Mouse (Mus musculus) heart, embryonic 11.5 days (tissue): ENCODE measurements around the gene Rhof. TPM values are rescaled to one million over a fixed set of nuclear protein-coding genes. Genes with fewer than 3 reads are reported as not detected.

Source experiments
- ATAC-seq: fragments of 200-750 bp; cut with Nextera tagmentation; replicated peaks from 2 replicates; pipeline ENCODE4 v1.8.0; 2017; ENCODE audit warnings: moderate library complexity; ENCODE audit not compliant: insufficient number of reproducible peaks, low FRiP score, low TSS enrichment
- H3K27ac ChIP-seq: fragments of 300-500 bp; sonication (generic); 2 replicates; pipeline ENCODE4 v1.5.1; 2014; ENCODE audit warnings: mild to moderate bottlenecking, low read depth, low read length
- H3K27me3 ChIP-seq: fragments of 300-500 bp; sonication (generic); 2 replicates; pipeline ENCODE4 v1.6.1; 2014; ENCODE audit warnings: mild to moderate bottlenecking, low read length, mixed read lengths; ENCODE audit not compliant: control insufficient read depth, insufficient read depth
- H3K36me3 ChIP-seq: fragments of 300-500 bp; sonication (generic); 2 replicates; pipeline ENCODE4 v1.6.1; 2014; ENCODE audit warnings: mild to moderate bottlenecking, low read length, moderate library complexity, mixed read lengths; ENCODE audit not compliant: control insufficient read depth, insufficient read depth
- H3K4me1 ChIP-seq: fragments of 300-500 bp; sonication (generic); 2 replicates; pipeline ENCODE4 v1.6.1; 2014; ENCODE audit warnings: low read length; ENCODE audit not compliant: control insufficient read depth, insufficient read depth
- H3K4me2 ChIP-seq: fragments of 300-500 bp; sonication (generic); 2 replicates; pipeline ENCODE4 v1.6.1; 2014; ENCODE audit warnings: mild to moderate bottlenecking, moderate library complexity
- H3K4me3 ChIP-seq: fragments of 300-500 bp; sonication (generic); 2 replicates; pipeline ENCODE4 v1.5.1; 2014; ENCODE audit warnings: low read depth, low read length
- H3K9ac ChIP-seq: fragments of 300-500 bp; sonication (generic); 2 replicates; pipeline ENCODE4 v1.6.1; 2014; ENCODE audit warnings: mild to moderate bottlenecking, low read depth, low read length, moderate library complexity
- H3K9me3 ChIP-seq: fragments of 300-500 bp; sonication (generic); replicated peaks from 2 replicates; pipeline ENCODE4 v1.6.1; 2016; ENCODE audit warnings: low read length; ENCODE audit not compliant: control insufficient read depth
- WGBS: fragments of 180-500 bp; shearing (Covaris S2); extraction: QIAGEN DNeasy Blood & Tissue Kit; methylation state at CpG from one replicate; pipeline ENCODE4 v1.1.7; 2014; ENCODE audit not compliant: insufficient replicate concordance; 5-methylcytosine and 5-hydroxymethylcytosine counted together
- polyA plus RNA-seq: library from polyadenylated mRNA; unstranded; fragments of >200 nt; fragmentation: Nextera tagmentation; extraction: Ambion mirVana; gene quantifications from 2 replicates; pipeline ENCODE4 v1.2.1, GENCODE M21; 2014

Gene Rhof
- polyA plus RNA-seq, 1 experiment from 2014 or later, result 1.4 TPM

DNA sequence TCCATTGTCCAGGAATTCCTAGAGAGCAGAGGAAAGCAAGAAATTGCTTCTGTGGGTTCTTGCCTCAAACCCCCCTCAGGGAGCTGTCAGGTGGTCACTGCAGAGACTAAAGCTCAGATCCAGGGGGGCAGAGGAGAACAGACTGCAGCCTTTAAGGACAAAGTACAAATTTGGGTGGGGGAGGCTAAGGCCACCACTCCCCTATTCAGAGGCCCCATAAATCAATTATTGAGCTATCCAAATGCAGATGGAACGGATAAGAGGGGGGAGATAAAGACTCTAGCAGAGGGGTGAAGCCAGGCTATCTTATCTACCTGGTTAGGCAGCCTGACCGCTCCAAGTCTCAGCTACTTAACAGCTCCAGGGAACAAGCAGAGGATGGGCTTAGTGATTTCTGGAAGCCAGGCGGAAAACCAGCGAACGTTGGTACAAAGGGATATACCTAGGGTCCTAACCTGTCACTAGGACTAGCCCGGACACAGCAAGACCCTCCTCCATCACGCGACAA lies 2.4 kb upstream of the Rhof start:
- Histone ChIP-seq H3K4me3 (peak overlapping the region; percentile 92), H3K9ac (peak overlapping the region; percentile 100), H3K36me3 (no peaks in the 10 kb centered on the region), H3K27me3 (no peaks in the 10 kb centered on the region), H3K9me3 (no peaks in the 10 kb centered on the region), H3K4me2 (peak overlapping the region; percentile 100), H3K4me1 (peaks cover 69% of the 10 kb centered on the region), H3K27ac (peak overlapping the region; percentile 100)
- no peak for ATAC-seq
- 14% methylated on average over 8 of the region's 8 CpGs for WGBS

DNA sequence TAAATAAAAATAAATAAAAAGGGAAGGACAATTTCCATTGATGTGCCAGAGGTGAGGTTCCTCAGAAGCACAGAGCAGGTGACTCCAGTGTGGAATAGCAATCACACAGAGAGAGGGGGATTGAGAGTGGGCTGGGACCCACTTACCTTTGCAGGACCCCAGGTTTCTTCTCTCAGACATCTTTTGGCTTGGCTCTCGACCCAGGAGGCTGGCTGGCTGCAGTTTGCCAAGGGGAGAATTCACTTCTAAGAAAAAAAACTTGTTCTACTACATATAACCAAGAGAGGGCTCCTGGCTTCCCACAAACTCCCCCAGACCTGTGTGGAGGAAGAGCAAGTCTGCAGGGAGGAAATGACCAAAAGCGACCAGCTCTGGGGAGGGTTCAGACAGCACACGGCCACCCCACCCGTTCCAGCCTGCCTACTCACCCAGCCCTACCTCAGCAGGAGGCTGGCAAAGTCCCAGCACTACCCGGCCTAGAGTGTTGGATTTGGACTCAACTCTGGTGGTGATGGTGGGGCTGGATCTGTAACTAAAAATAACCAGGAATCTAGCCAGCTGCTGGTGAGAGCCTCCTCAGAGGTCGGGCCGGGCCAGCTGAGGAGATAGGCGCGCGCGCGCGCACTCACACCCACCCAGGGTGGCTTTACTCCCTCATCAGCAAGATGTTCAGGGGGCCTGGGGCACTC lies 1.8 kb upstream of the Rhof start:
- H3K36me3 ChIP-seq, result no peaks in the 10 kb centered on the region
- H3K27ac ChIP-seq, result peak overlapping the region; percentile 100
- ATAC-seq, result no peak
- 20% methylated on average over 13 of the region's 13 CpGs for WGBS
- H3K4me3 ChIP-seq, result peak overlapping the region; percentile 92
- peak overlapping the region; percentile 100 for H3K4me2 ChIP-seq
- peak overlapping the region; percentile 100 for H3K9ac ChIP-seq
- no peaks in the 10 kb centered on the region for H3K27me3 ChIP-seq
- H3K4me1 ChIP-seq, result peaks cover 69% of the 10 kb centered on the region
- H3K9me3 ChIP-seq, result no peaks in the 10 kb centered on the region

GRCm38 (mm10) chr5:123133784-123134143 lies 1.3 kb upstream of the Rhof start:
- ATAC-seq, result no peak
- H3K4me2 ChIP-seq, result peak overlapping the region; percentile 100
- peak overlapping the region; percentile 100 for H3K27ac ChIP-seq
- H3K4me1 ChIP-seq, result peaks cover 71% of the 10 kb centered on the region
- 32% methylated on average over 7 of the region's 7 CpGs for WGBS
- no peaks in the 10 kb centered on the region for H3K9me3 ChIP-seq
- H3K27me3 ChIP-seq, result no peaks in the 10 kb centered on the region
- H3K36me3 ChIP-seq, result no peaks in the 10 kb centered on the region
- H3K4me3 ChIP-seq, result 0 out of 2 replicates have a peak overlapping the region, but pooled peaks have one; percentile 92
- H3K9ac ChIP-seq, result 0 out of 2 replicates have a peak overlapping the region, but pooled peaks have one; percentile 10

DNA sequence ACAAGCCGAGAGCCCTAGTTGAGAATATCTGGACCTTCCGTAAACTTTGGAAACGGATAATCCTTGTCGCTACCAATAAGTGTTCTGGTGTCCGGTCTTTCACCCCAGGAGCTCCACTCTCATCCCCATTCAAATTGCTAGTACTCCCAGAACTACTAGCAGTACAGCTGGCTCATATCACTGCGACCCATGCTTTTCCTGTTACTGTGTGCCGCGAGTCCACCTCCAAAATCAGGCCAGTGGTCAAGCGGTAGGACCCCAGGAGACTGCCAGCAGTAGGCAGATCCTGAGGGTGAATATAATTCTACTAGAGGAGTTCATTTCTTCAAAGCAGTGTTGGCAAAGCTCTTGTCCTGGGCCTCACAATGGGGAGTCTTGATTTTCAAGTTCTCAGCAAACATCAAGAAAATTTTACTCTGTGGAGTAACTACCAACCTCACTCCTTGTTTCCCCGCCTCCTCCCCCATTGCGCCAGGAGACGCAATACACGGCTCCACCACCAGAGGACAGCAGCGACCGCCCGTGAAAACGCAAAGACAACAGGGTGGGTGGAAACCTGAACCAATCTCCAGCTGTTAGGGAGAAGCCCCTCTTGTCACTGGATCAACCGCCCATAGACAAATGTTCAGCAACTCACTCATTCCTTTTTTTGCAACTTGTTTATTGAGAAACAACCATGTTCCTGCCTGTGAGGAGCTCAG lies 741 bp upstream of the Rhof start:
- 16% methylated on average over 18 of the region's 18 CpGs for WGBS
- no peaks in the 10 kb centered on the region for H3K36me3 ChIP-seq
- H3K27ac ChIP-seq, result peak overlapping the region; percentile 100
- peak overlapping the region; percentile 100 for H3K4me2 ChIP-seq
- ATAC-seq, result no peak
- no peaks in the 10 kb centered on the region for H3K9me3 ChIP-seq
- H3K9ac ChIP-seq, result no peak overlapping the region
- H3K4me3 ChIP-seq, result no peak overlapping the region
- peaks cover 65% of the 10 kb centered on the region for H3K4me1 ChIP-seq
- H3K27me3 ChIP-seq, result no peaks in the 10 kb centered on the region

DNA sequence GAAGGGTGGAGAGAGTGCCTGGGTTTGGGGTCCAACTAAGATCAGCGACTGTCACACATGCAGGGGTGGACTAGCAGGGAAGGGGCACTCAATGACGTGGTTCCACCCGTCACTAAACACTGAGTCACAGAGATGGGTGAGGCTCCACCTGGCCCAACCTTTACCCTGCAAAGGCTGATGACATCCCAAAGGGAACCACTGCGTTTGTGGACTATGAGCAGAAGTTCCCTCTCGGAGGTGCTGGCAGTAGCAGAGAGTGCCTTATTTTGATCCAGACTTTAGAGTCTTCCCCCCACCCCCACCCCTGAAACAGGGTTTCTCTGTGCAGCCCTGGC lies 1.7 kb downstream of the Rhof start:
- Histone ChIP-seq H3K9ac (no peak overlapping the region), H3K4me2 (no peak overlapping the region), H3K4me1 (peaks cover 43% of the 10 kb centered on the region), H3K27ac (no peak overlapping the region), H3K4me3 (no peak overlapping the region), H3K36me3 (no peaks in the 10 kb centered on the region), H3K27me3 (no peaks in the 10 kb centered on the region), H3K9me3 (no peaks in the 10 kb centered on the region)
- ATAC-seq, result no peak
- WGBS, result 81% methylated on average over 5 of the region's 5 CpGs

DNA sequence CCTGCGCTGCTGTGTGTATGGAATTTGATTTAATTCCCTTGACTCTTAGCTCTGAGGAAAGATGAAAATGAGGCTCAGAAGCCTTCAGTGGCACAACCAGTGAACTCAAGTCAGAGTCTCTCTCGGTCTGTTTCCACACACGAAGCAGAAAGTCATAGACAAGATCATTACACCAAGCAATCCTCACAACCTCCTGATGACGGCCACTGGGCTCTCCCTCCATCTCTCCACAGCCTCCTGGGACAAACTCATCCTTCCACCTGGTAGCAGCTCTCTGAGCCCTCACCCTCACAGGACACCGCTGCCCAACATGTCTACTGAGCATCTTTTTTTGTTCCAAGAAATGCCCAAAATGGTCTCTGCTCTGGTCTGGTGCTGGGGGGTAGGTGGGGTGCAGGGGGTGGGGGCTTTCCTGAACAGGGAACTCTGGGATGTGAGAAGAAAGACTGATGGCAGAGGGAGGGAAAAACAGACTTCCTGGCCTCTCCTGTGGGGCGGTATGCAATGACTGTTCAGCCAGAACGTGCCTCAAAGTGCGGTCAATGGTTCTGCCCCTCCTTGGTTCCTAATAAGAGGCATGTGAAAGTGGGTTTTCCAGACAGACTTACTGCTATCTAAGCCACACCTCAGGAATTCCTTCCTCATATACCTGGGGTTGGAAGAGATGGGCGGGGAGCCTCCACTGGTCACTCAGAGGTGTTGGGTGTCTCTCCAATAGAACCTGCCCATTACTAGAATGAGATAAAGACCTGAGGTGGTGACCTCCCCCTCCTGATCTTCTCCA lies 2.3 kb downstream of the Rhof start:
- 89% methylated on average over 9 of the region's 9 CpGs for WGBS
- peaks cover 39% of the 10 kb centered on the region for H3K4me1 ChIP-seq

GRCm38 (mm10) chr5:123129170-123129757 lies 3.2 kb downstream of the Rhof start:
- no peaks in the 10 kb centered on the region for H3K27me3 ChIP-seq
- H3K4me2 ChIP-seq, result no peak overlapping the region
- H3K9me3 ChIP-seq, result no peaks in the 10 kb centered on the region
- H3K27ac ChIP-seq, result no peak overlapping the region
- WGBS, result 74% methylated on average over 10 of the region's 10 CpGs
- H3K4me1 ChIP-seq, result peaks cover 30% of the 10 kb centered on the region
- ATAC-seq, result no peak
- H3K4me3 ChIP-seq, result no peak overlapping the region
- no peaks in the 10 kb centered on the region for H3K36me3 ChIP-seq
- H3K9ac ChIP-seq, result peak overlapping the region; percentile 7; the same call in 1 of the 2 replicates

More for the DNA sequence above, 2.3 kb downstream of the Rhof start:
- Histone ChIP-seq H3K27ac (no peak overlapping the region), H3K9ac (no peak overlapping the region), H3K27me3 (no peaks in the 10 kb centered on the region), H3K4me3 (no peak overlapping the region), H3K4me2 (no peak overlapping the region), H3K9me3 (no peaks in the 10 kb centered on the region), H3K36me3 (no peaks in the 10 kb centered on the region)
- ATAC-seq, result no peak

DNA sequence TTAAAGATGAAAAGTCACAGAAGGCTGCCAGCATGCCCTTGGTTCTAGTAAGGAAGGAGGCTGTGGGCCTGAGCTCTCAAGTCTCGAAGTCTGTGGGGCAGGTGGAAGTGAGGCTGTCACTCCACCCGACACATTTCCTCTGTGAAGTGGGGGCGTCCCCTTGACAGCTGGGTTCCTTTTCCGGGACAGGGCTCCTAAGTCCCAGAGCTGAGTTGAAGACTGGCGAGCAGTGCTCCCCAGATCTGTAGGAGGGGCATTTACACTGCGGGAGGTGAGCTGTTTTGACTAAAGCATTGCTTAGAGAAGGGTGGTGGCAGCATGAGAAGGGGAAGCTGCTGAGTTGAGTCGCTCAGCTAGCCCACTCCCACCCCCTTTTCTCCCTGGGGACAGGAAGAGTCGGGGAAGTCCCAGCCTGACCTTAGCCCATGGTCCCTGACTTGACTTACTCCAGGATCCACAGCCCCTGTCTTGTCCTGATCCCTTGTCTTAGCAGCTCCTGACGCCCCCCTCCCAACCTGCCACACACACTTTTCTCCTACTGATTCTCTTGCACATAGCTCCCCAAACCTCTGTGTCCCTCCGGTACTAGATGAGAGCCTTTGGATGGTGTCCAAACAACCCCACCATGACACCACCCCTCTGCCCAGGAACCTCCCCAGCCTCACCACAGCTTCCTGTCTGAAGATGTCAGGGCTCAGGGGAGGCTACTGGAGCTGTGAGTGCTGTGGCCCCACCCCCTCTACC lies 3.9 kb downstream of the Rhof start:
- Histone ChIP-seq H3K4me1 (peaks cover 23% of the 10 kb centered on the region), H3K9ac (peak overlapping the region; percentile 7; the same call in 1 of the 2 replicates), H3K9me3 (no peaks in the 10 kb centered on the region), H3K27ac (no peak overlapping the region), H3K36me3 (no peaks in the 10 kb centered on the region), H3K4me2 (no peak overlapping the region), H3K4me3 (no peak overlapping the region), H3K27me3 (no peaks in the 10 kb centered on the region)
- no peak for ATAC-seq
- 46% methylated on average over 10 of the region's 10 CpGs for WGBS
